Mouse (Mus musculus) c-Kit-positive CD71-positive TER-119-positive erythroid progenitor cells, embryonic 14.5 days (primary cell): ENCODE data around the gene Sh3bp5.

Experiments
- DNase-seq: peaks from one replicate; pipeline ENCODE4 v3.0.0-alpha.2; 2013; ENCODE audit warnings: low spot score

Sh3bp5 gene

DNA sequence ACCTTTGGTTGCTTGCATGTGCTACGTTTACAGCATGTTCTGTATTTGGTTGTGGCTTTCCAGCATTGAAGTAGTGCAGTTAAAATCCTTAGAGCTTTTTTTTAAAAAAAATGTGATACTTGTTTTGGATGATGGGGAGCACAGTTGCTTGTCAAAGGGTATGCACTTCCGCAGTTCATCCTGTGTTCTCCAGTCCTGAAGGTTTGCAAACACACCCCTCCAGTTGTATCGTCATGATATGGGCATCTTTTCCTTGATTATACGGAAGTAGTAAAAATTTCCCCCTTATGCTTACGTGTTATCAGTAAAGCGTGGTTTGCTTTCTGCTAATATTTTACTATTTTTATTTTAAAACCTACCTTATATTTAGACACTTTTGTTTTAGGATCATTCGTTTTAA lies 98.5 kb downstream of the Sh3bp5 start:
- DNase-seq: peak; percentile 38

DNA sequence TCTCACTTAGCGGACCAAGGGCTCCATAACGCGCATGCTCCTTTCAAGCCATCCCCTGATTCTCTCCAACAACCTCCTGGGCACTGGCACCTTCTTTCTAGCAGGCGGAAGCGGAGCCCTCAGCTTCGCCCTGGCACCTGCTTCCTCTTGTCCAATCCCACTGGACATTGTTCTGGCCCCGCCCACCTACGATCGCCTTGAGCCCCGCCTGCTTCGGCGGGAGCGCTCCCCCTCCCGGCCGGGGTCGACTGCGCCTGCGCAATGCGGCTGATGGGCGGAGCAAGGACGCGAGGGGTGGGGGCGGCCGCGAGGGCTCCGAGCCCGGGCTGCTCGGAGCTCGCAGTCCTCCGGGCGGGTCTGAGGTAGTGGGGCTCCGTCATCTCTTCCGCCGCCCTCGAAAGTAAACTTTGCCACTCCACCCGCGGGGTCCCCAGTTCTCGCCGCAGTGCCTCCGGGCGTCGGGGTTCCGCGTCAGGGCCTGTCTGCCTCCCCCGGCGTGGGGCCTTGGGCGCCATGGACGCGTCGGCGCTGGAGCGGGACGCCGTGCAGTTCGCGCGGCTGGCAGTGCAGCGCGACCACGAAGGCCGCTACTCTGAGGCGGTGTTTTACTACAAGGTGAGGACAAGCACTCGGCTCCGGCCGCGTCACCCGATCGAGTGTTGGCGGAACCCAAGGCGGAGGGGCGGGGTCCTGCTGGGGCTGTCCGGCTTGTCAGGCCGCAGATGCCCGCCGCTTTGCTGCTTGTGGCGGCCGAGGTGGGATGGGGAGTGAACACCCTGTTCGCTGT lies 99.3 kb downstream of the Sh3bp5 start, which contains the start of gene Capn7:
Gene Capn7, plus strand, starts transcription at position 270 of the 787 bp plus-strand sequence.
- peak; percentile 99 for DNase-seq

DNA sequence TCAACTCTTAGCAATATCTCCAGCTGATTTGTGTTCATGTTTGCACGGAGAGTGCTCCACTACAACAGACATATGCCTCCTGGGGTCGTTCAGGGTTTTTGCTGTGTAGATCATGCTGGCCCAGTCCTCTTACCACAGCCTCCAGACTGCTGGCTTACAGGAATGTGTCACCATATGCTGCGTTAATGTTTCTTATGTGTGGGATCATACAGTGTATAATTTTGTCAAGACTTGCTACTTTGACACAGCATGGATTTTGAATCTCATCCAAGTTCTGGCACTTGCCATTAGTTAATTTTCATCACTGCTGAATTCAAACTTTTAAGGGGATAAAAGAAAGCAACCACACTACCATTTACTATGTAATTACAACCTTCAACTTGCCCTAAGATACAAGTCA lies 100.1 kb downstream of the Sh3bp5 start:
- no peak for DNase-seq

DNA sequence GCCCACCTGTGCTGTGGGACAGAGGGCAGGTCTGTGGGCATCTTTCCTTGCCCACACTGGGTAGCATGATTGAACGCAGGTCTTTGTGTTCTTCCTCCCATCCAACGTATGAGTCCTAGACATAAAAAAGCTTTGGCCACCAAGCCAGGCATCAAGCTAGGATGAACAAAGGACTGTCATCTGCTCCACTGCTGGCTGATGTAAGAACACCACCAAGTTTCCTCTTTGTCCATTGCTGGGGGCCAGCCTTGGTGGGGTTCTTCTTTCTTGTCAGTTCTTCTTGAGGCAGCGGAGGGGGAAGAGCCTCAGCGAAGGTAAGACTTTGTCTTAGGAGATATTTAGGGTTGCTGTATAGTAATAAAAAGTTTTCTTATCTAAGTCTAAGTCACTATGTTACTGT lies 104.9 kb downstream of the Sh3bp5 start:
- no peak for DNase-seq

DNA sequence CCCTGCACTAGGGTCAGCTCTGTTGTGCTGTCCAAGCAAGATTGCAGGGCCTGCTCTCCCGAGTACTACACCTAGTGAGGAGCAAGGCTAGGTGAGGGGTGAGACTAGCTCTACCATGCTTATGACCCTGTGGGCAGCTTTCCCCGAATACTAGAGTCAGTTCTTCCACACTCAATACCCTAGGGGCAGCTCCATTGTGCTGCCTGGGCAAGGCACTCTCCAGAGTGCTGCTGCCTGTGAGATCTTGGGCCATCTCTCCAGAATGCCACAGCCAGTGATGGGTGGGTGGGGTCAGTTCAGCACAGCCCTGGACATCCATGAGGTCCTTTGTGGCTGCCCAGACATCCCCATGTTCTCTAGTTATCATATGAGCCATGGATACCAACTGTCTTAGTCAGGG lies 106.1 kb downstream of the Sh3bp5 start:
- no peak for DNase-seq

DNA sequence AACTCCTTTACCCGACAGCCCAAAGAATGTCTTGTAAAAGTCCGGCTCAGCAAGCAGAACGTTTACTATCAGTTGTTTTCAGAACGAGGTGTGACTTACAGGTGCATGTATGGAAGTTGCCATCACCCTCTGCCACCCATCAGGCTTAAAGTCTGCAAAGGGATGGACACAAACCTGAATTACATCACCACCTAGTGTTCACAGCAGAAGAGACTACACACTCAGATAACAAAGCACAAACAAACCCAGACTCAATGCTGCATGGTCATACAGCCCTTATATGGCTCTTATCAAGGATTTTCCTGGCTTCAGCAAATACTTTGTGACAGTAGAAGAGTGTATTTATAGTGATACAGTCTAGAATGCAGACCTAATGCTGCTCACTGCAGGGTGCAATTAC lies 108.2 kb downstream of the Sh3bp5 start:
- DNase-seq: no peak

DNA sequence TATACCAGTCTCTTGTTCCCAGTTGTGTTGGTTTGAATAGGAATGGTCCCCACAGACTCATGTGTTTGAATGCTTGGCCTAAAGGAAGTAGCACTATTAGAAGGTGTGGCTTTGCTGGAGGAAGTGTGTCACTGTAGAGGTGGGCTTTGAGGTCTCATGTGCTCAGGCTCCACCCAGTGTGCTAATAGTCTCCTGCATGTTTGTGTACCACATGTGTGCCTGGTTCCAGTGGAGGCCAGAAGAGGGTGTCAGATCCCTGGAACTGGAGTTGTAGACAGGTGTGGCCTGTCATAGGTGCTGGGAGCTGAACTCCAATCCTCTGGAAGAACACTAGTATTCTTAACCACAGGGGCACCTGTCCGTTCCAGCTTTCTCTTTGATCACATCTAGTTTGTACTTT lies 108.7 kb downstream of the Sh3bp5 start:
- DNase-seq: no peak

DNA sequence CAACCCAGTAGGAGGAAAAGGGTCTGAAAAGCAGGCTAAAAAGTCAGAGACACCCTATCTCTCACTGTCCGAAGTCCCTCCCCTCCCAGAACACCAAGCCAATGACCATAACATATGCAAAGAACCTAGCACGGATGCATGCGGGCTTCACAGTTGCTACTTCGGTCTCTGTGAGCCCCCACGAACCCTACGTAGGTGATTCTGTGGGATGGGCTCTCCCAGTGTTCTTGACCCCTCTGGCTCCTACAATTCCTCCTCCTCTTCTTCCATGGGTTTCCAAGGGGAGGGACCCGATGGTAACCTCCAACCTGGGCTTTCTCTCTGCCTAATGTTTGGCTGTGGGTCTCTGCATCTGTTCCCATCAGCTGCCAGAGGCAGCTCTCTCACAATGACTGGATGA lies 109.1 kb downstream of the Sh3bp5 start:
- no peak for DNase-seq

DNA sequence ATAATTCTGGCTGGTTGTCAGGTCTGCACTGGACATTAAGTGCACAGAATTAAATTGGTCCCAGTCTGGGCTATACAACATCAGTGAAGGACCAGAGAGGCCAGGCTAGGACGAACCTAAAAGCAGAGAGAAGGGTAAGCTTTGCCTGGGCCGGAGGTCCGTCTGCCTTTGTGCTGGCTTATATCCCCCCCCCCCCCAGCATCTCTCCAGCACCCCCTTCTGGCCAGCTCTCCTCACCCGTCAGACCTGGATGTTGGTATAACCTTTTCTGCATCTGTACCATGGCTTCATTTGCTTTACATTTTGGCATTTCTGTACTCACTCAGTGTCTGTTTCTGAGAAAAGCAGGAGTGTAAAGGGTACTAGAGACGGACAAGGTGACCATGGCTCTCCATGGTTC lies 110.3 kb downstream of the Sh3bp5 start:
- DNase-seq: no peak

DNA sequence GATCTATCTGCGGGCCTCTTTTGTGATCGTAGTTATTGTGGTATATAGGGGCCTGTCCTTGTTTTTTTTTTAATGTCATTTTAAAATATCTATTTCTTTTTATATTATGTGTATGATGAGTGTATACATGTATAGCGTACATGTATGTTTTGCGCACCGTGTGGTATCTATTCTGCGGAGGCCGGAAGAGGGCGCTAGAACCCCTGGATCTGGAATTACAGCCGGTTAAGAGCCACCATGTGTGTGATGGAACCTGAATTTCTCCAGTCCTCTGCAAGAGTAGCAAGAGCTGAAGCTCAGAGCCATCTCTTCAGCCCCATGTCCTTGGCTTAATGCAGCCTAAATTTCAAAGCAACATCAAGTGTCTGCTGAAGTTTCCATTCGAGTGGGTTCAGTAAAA lies 111.0 kb downstream of the Sh3bp5 start:
- DNase-seq: peak; percentile 53

DNA sequence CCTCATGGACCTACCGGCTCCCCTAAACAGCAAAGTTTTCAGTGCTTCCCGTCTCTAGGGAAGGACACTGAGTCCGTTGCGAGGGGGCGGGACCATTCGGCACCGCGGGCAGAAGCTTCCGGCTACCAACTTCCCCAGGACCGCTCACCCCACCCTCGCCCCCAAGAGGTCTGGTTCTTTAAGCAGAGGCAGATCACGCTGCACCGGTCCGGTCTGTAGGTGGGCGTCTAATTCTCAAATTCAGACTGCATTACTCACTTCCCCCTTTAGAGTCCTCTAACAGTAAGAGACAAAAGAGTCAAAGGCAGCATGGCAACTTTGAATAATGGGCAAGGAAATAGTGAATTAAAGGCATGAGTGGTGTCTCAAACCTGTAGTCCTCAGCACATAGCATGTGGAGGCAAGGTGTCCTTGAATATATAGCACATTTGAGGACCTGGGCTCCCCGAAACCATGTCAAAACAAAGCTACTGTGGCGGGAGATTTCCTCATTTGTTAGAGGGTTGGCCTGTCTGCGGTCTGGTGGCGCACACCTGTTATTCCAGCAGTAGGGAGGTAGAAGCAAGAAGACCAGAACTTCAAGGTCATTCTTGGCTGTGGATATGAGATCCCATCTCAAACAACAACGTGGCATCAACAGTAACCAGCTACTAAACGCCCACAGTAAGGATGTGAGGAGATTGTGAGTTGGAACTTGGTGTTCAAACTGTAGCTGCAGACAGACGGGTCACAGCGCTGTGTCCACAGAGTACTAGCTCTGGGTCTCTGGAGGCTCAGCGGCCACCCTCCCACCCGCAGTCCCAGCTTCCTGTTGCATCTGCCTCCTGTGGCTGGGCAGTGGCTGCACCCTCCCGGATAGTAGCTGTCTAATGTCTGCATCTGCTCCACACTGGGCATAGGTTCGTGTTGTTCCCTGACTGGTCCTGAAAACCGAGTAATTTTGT lies 111.8 kb downstream of the Sh3bp5 start, which contains the start of gene Dnah1:
Gene Dnah1, minus strand, starts transcription at position 48 of the 944 bp plus-strand sequence.
- peak; percentile 41 for DNase-seq

DNA sequence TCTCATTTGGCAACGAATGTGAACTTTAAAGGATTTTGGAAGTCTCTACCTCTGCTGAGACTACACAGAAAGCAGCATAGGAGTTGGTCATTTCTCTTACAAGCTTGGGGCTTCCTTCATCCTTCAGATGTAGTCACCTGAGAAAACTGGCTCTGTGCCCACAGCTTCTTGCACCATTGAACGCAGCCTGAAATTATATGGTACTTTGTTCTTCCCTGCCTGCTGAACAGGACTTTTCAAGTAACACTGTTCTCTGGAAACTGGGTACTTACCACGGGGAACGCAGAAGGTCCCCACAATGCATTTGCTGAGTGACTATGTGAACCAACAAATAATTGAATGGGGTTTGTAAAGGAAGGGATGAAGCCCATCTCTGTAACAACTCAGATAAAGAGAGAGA lies 112.7 kb downstream of the Sh3bp5 start:
- DNase-seq: no peak

DNA sequence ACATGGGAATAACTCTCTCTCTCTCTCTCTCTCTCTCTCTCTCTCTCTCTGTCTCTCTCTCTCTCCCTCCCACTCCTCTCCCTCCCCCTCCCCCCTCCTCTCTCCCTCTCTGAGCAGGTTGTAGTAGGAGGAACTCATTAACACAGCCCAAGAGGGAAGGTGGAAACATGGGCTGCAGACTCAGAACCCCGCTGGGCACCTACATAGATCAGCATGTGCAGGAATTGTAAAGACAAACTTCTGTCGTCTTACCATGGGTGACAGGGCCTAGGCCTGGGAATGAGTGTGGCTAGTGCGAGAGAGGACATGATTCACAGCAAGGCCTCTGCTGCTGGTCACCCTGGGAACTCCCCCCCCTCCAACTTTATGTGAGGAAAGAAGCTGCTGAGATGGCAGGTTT lies 113.7 kb downstream of the Sh3bp5 start:
- DNase-seq: no peak

DNA sequence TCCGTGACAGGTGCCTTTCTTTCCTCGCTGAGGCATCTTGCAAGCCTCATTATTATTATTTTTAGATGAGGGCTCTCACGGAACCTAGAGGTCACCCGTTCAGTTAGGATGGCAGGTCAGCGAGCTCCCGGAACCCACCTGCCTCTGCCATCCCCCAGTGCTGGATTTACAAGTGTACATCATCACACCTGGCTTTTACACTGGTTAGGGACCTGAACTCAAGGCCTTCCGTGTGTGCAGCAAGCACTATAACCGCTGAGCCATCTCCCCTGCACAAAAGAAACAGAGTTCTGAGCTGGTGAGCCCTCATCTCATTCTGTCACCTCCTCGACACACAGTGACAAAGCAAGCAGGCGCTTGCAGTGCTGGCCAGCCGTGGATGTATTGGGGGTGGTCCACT lies 114.7 kb downstream of the Sh3bp5 start:
- DNase-seq: no peak

DNA sequence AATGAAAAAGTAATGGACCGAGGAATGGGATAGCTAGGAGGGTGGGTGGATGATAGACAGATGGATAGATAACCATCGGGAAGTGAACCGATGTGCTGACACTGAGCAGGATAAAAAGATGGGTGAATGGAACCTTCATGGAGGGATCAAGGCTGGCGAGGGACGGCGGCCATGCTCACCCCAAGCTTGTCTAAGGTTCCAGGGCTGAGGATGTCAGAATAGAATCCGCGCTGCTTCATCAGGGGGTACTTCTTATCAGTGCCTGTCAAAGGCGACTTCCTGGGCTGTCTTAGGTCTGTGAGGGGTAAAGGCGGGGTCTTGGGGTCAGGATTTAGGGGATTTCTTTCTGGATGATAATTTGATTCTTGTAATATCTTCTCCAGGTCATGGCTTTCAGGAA lies 116.3 kb downstream of the Sh3bp5 start:
- no peak for DNase-seq

DNA sequence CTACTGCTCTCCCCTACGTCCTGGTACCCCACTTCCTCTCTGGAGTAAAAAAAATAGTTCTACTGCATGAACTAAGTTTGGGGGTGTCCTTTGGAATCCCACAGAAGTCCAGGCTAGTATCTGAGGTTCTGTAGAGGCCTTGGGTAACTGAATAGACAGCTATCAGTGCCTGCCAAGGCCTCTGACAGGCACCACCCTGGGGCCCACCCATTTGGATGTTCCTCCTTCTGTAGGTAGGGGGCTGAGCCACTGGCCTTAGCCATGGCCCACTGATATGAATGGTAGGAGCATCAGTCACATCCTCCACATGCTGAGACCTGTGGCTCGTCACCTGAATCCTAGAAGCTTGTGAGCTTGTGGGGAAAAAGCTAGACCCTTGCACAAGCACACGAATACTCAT lies 118.1 kb downstream of the Sh3bp5 start:
- DNase-seq: peak; percentile 39

DNA sequence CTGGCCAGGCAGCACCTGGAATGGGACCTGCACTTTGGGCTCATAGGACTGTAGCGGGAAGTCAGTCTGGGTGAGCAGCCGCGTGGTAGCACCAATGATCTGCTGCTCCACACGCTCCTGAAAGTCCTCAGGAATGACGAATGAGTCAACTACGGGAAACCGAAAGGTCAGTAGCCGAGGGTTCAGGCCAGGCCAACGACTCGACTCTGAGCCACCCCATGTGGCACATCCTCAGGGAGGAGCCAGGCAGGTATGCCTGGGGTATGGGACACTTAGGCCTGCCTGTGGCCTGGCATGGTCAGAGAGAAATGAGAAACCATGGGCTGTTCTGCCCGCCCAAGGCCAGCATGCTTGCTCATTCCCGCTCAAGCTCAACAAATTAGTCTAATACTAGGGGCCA lies 119.3 kb downstream of the Sh3bp5 start:
- no peak for DNase-seq

DNA sequence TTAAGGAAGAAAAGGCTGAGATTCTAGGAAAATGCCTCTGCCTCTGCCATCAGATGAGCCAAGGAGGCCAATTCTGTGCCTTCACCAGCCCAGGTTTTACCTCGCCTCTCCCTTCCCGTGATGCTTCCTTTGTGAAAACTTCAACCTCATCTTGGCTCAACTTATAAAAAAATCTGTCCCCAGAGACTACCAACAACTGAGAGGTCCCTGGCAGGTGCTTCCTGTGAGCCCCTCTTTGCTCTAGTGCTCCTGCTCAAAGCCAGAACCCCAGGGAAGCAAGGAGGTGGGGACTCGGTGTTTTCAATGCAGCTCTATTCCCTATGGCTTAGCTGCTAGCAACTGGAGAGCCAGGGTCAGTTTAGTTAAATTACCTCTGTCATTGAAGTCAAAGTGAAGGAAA lies 122.7 kb downstream of the Sh3bp5 start:
- DNase-seq: no peak
